Mouse (Mus musculus) heart, adult 10 weeks (tissue): ENCODE data around the gene Rxrg. TPM values are rescaled to one million over a fixed set of nuclear protein-coding genes. Genes with fewer than 3 reads are reported as not detected.

Source experiments
- polyA plus RNA-seq: library from polyadenylated mRNA; stranded (reverse); fragments of 350-450 nt; fragmentation: Illumina TruSeq; extraction: RNeasy Lipid Tissue Mini Kit (QIAGEN cat#74804); gene quantifications from one replicate; pipeline ENCODE4 v1.2.3, GENCODE M21; 2014; ENCODE audit warnings: low read depth, low replicate concordance

Rxrg gene
- 75.4 TPM for polyA plus RNA-seq

DNA sequence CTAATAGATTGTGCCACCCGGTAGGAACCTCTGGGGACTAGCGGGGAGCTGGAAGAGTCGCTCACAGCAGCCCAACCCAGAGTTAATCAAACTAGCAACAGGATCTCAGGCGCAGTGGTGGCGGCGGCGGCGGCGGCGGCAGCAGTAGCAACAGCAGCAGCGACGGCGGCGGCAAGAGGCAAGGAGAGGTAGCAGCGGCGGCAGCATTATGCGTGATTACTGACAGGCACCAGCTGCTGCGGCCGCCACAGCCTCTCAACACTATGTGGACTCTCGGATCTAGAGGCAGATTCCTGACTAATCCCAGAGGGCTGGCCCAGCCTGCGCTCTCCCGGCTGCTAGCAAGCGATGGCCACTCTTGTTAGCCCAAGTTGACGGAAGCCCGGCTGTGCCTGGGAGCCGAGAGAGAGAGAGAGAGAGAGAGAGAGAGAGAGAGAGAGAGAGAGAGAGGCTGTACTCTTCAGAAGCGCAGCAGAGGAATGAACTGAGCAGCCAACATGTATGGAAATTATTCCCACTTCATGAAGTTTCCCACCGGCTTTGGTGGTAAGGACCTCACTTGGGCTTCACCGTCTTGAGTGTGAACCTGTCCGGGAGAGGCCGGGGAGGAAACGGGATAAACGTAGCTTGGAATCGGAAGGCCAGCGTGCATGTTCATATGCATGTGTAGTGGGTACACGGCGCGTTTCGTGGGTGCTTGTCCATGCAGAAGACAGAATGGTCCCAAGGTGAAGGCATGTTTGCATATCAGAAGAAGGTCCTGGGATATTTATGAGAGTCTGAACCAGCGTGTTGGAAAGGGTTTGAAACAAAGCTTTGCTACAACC, at the start of gene Rxrg:
TSS of gene Rxrg (plus strand) at position 130 of the 827 bp plus-strand sequence.

DNA sequence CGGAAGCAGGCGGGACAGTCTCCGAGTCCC, 90.9 kb downstream of the Rxrg start, which contains the start of gene Lmx1a:
TSS of gene Lmx1a (plus strand) at position 6 of the 30 bp plus-strand sequence.

Other genes starting within 250 kb of the Rxrg start
- 36.5 TPM for gene Aldh9a1, start 248.4 kb upstream of the Rxrg start, polyA plus RNA-seq
- 379 TPM for gene Mgst3, start 204.5 kb upstream of the Rxrg start, polyA plus RNA-seq
- gene Lrrc52, start 131.6 kb upstream of the Rxrg start, polyA plus RNA-seq, result 2.2 TPM
- gene Lmx1a, start 90.9 kb downstream of the Rxrg start, polyA plus RNA-seq, result not detected